Mouse (Mus musculus): ENCODE measurements at regions not wholly inside any gene's neighbourhood (a gene's known extent, or its start where the extent isn't known, plus 50 kb on each side); places are given as distances from the start of the nearest gene placed in this dataset.

- WGBS = 55% methylated on average over 3 of the region's 3 CpGs
- H3K27me3 ChIP-seq (replicated peaks; ENCODE audit: control insufficient read depth, insufficient read depth, low read length) = no peaks in the 10 kb centered on the region
- no peak overlapping the region for H3K4me2 ChIP-seq (ENCODE audit: low read length)
- no peak for ATAC-seq (replicated peaks; ENCODE audit: low FRiP score, low TSS enrichment, low read depth)
- DNase-seq (ENCODE audit: low spot score) = no peak
- H3K27ac ChIP-seq (ENCODE audit: low read depth) = no peak overlapping the region
- H3K9me3 ChIP-seq (ENCODE audit: control insufficient read depth, low read length) = no peaks in the 10 kb centered on the region
- no peaks in the 10 kb centered on the region for H3K4me1 ChIP-seq (replicated peaks; ENCODE audit: control insufficient read depth, insufficient read depth, low read length)
- no peak overlapping the region for H3K4me3 ChIP-seq (ENCODE audit: low read depth, low read length)
- H3K9ac ChIP-seq (ENCODE audit: low read length) = no peak overlapping the region
- H3K36me3 ChIP-seq (ENCODE audit: control insufficient read depth, insufficient read depth, low read length) = no peaks in the 10 kb centered on the region
These were observed 2082.3 kb downstream of the 4930444P10Rik start for GRCm38 (mm10) chr1:14010789-14011188.

- DNase-seq (ENCODE audit: low spot score) (no peak), ATAC-seq (replicated peaks; ENCODE audit: low FRiP score, low TSS enrichment, low read depth) (no peak)
- 63% methylated on average over 1 of the region's 1 CpGs for WGBS
These were observed 2090.6 kb downstream of the 4930444P10Rik start for GRCm38 (mm10) chr1:14002550-14002949.

GRCm38 (mm10) chr1:14001431-14001830 is 2091.7 kb downstream of the 4930444P10Rik start:
- Histone ChIP-seq H3K4me3 (ENCODE audit: low read depth, low read length) (no peak overlapping the region), H3K9ac (ENCODE audit: low read length) (no peak overlapping the region), H3K36me3 (ENCODE audit: control insufficient read depth, insufficient read depth, low read length) (no peaks in the 10 kb centered on the region), H3K27ac (ENCODE audit: low read depth) (no peak overlapping the region), H3K27me3 (replicated peaks; ENCODE audit: control insufficient read depth, insufficient read depth, low read length) (no peaks in the 10 kb centered on the region), H3K9me3 (ENCODE audit: control insufficient read depth, low read length) (no peaks in the 10 kb centered on the region), H3K4me2 (ENCODE audit: low read length) (no peak overlapping the region), H3K4me1 (replicated peaks; ENCODE audit: control insufficient read depth, insufficient read depth, low read length) (no peaks in the 10 kb centered on the region)
- 52% methylated on average over 3 of the region's 3 CpGs for WGBS
- DNase-seq (ENCODE audit: low spot score) (no peak), ATAC-seq (replicated peaks; ENCODE audit: low FRiP score, low TSS enrichment, low read depth) (no peak)

More at GRCm38 (mm10) chr1:14002550-14002949, 2090.6 kb downstream of the 4930444P10Rik start:
- H3K4me3 ChIP-seq (ENCODE audit: low read depth, low read length) = no peak overlapping the region
- H3K27ac ChIP-seq (ENCODE audit: low read depth) = no peak overlapping the region
- no peak overlapping the region for H3K9ac ChIP-seq (ENCODE audit: low read length)
- H3K27me3 ChIP-seq (replicated peaks; ENCODE audit: control insufficient read depth, insufficient read depth, low read length) = no peaks in the 10 kb centered on the region
- no peaks in the 10 kb centered on the region for H3K36me3 ChIP-seq (ENCODE audit: control insufficient read depth, insufficient read depth, low read length)
- H3K9me3 ChIP-seq (ENCODE audit: control insufficient read depth, low read length) = no peaks in the 10 kb centered on the region
- no peak overlapping the region for H3K4me2 ChIP-seq (ENCODE audit: low read length)
- no peaks in the 10 kb centered on the region for H3K4me1 ChIP-seq (replicated peaks; ENCODE audit: control insufficient read depth, insufficient read depth, low read length)

GRCm38 (mm10) chr1:14000605-14001395 is 2092.3 kb downstream of the 4930444P10Rik start:
- H3K4me1 ChIP-seq (replicated peaks; ENCODE audit: control insufficient read depth, insufficient read depth, low read length) = no peaks in the 10 kb centered on the region
- H3K9ac ChIP-seq (ENCODE audit: low read length) = no peak overlapping the region
- no peaks in the 10 kb centered on the region for H3K9me3 ChIP-seq (ENCODE audit: control insufficient read depth, low read length)
- H3K36me3 ChIP-seq (ENCODE audit: control insufficient read depth, insufficient read depth, low read length) = no peaks in the 10 kb centered on the region
- H3K4me2 ChIP-seq (ENCODE audit: low read length) = no peak overlapping the region
- no peak for ATAC-seq (replicated peaks; ENCODE audit: low FRiP score, low TSS enrichment, low read depth)
- H3K4me3 ChIP-seq (ENCODE audit: low read depth, low read length) = no peak overlapping the region
- H3K27ac ChIP-seq (ENCODE audit: low read depth) = no peak overlapping the region
- H3K27me3 ChIP-seq (replicated peaks; ENCODE audit: control insufficient read depth, insufficient read depth, low read length) = no peaks in the 10 kb centered on the region
- 88% methylated on average over 3 of the region's 3 CpGs for WGBS
- no peak for DNase-seq (ENCODE audit: low spot score)

- H3K4me3 ChIP-seq (ENCODE audit: low read depth, low read length) = no peak overlapping the region
- 97% methylated on average over 7 of the region's 11 CpGs for WGBS
- H3K9me3 ChIP-seq (ENCODE audit: control insufficient read depth, low read length) = no peaks in the 10 kb centered on the region
- no peaks in the 10 kb centered on the region for H3K27me3 ChIP-seq (replicated peaks; ENCODE audit: control insufficient read depth, insufficient read depth, low read length)
- H3K4me2 ChIP-seq (ENCODE audit: low read length) = no peak overlapping the region
- no peaks in the 10 kb centered on the region for H3K36me3 ChIP-seq (ENCODE audit: control insufficient read depth, insufficient read depth, low read length)
- no peak overlapping the region for H3K9ac ChIP-seq (ENCODE audit: low read length)
- no peaks in the 10 kb centered on the region for H3K4me1 ChIP-seq (replicated peaks; ENCODE audit: control insufficient read depth, insufficient read depth, low read length)
- H3K27ac ChIP-seq (ENCODE audit: low read depth) = no peak overlapping the region
- ATAC-seq (replicated peaks; ENCODE audit: low FRiP score, low TSS enrichment, low read depth) (no peak), DNase-seq (ENCODE audit: low spot score) (no peak)
These were observed 2094.9 kb downstream of the 4930444P10Rik start for GRCm38 (mm10) chr1:13998178-13998708.

- Histone ChIP-seq H3K9ac (ENCODE audit: low read length) (no peak overlapping the region), H3K27ac (ENCODE audit: low read depth) (no peak overlapping the region), H3K9me3 (ENCODE audit: control insufficient read depth, low read length) (no peaks in the 10 kb centered on the region), H3K4me2 (ENCODE audit: low read length) (no peak overlapping the region), H3K4me3 (ENCODE audit: low read depth, low read length) (no peak overlapping the region), H3K27me3 (replicated peaks; ENCODE audit: control insufficient read depth, insufficient read depth, low read length) (no peaks in the 10 kb centered on the region), H3K36me3 (ENCODE audit: control insufficient read depth, insufficient read depth, low read length) (no peaks in the 10 kb centered on the region), H3K4me1 (replicated peaks; ENCODE audit: control insufficient read depth, insufficient read depth, low read length) (no peaks in the 10 kb centered on the region)
- DNase-seq (ENCODE audit: low spot score) (no peak), ATAC-seq (replicated peaks; ENCODE audit: low FRiP score, low TSS enrichment, low read depth) (no peak)
- WGBS = 94% methylated on average over 9 of the region's 9 CpGs
These were observed 2099.2 kb downstream of the 4930444P10Rik start for GRCm38 (mm10) chr1:13993825-13994509.

GRCm38 (mm10) chr1:13992978-13993377 is 2100.1 kb downstream of the 4930444P10Rik start:
- H3K4me3 ChIP-seq (ENCODE audit: low read depth, low read length) = no peak overlapping the region

GRCm38 (mm10) chr1:13989360-13989759 is 2103.8 kb downstream of the 4930444P10Rik start:
- H3K9me3 ChIP-seq (ENCODE audit: control insufficient read depth, low read length) = no peaks in the 10 kb centered on the region
- no peaks in the 10 kb centered on the region for H3K4me1 ChIP-seq (replicated peaks; ENCODE audit: control insufficient read depth, insufficient read depth, low read length)
- ATAC-seq (replicated peaks; ENCODE audit: low FRiP score, low TSS enrichment, low read depth) (no peak), DNase-seq (ENCODE audit: low spot score) (no peak)
- no peak overlapping the region for H3K9ac ChIP-seq (ENCODE audit: low read length)
- no peaks in the 10 kb centered on the region for H3K27me3 ChIP-seq (replicated peaks; ENCODE audit: control insufficient read depth, insufficient read depth, low read length)
- 58% methylated on average over 3 of the region's 3 CpGs for WGBS
- no peaks in the 10 kb centered on the region for H3K36me3 ChIP-seq (ENCODE audit: control insufficient read depth, insufficient read depth, low read length)
- H3K27ac ChIP-seq (ENCODE audit: low read depth) = no peak overlapping the region
- no peak overlapping the region for H3K4me2 ChIP-seq (ENCODE audit: low read length)
- no peak overlapping the region for H3K4me3 ChIP-seq (ENCODE audit: low read depth, low read length)

More at GRCm38 (mm10) chr1:13992978-13993377, 2100.1 kb downstream of the 4930444P10Rik start:
- H3K4me2 ChIP-seq (ENCODE audit: low read length) = no peak overlapping the region
- 50% methylated on average over 9 of the region's 9 CpGs for WGBS
- H3K9ac ChIP-seq (ENCODE audit: low read length) = no peak overlapping the region
- no peaks in the 10 kb centered on the region for H3K4me1 ChIP-seq (replicated peaks; ENCODE audit: control insufficient read depth, insufficient read depth, low read length)
- H3K27ac ChIP-seq (ENCODE audit: low read depth) = no peak overlapping the region
- no peak for ATAC-seq (replicated peaks; ENCODE audit: low FRiP score, low TSS enrichment, low read depth)
- H3K9me3 ChIP-seq (ENCODE audit: control insufficient read depth, low read length) = no peaks in the 10 kb centered on the region
- H3K27me3 ChIP-seq (replicated peaks; ENCODE audit: control insufficient read depth, insufficient read depth, low read length) = no peaks in the 10 kb centered on the region
- no peak for DNase-seq (ENCODE audit: low spot score)
- H3K36me3 ChIP-seq (ENCODE audit: control insufficient read depth, insufficient read depth, low read length) = no peaks in the 10 kb centered on the region

Data from intestine, embryonic 14.5 days (tissue).